Mouse (Mus musculus): Measurements from ENCODE around the gene B3gnt4. TPM values are rescaled to one million over a fixed set of nuclear protein-coding genes. Genes with fewer than 3 reads are reported as not detected.

Gene B3gnt4
- 1.3 and 1.4 TPM in 2 replicates for polyA plus RNA-seq (2016; fragmentation: Nextera tagmentation; extraction: Ambion mirVana)

- H3K27ac ChIP-seq, result no peak within 1 kb of the TSS
- H3K4me1 ChIP-seq (replicated peaks), result peaks cover 22% of the 10 kb centered on the region
- peak within 1 kb of the TSS; percentile 67; the same call in 1 of the 2 replicates for H3K4me3 ChIP-seq
- no peak for DNase-seq (ENCODE audit: low spot score)
- peaks cover 47% of the 10 kb centered on the region for H3K36me3 ChIP-seq
- WGBS, result 90% methylated on average over 5 of the region's 5 CpGs
- H3K9me3 ChIP-seq, result no peaks in the 10 kb centered on the region
- peaks cover 27% of the 10 kb centered on the region for H3K27me3 ChIP-seq (ENCODE audit: insufficient read depth, poor library complexity, severe bottlenecking)
These were observed at the start of gene B3gnt4 for GRCm38 (mm10) chr5:123510160-123510559. Gene B3gnt4 (plus strand): TSS chr5:123510460.

GRCm38 (mm10) chr5:123461420-123461819 lies 48.8 kb upstream of the B3gnt4 start:
- Histone ChIP-seq H3K4me3 (no peak overlapping the region), H3K27ac (no peak overlapping the region), H3K4me1 (replicated peaks) (no peaks in the 10 kb centered on the region), H3K27me3 (ENCODE audit: insufficient read depth, poor library complexity, severe bottlenecking) (no peaks in the 10 kb centered on the region), H3K9me3 (no peaks in the 10 kb centered on the region), H3K36me3 (peaks cover 14% of the 10 kb centered on the region; the same call in 1 of the 2 replicates)
- DNase-seq (ENCODE audit: low spot score), result no peak
- 58% methylated on average over 5 of the region's 5 CpGs for WGBS

- no peak overlapping the region for H3K27ac ChIP-seq
- H3K36me3 ChIP-seq, result no peaks in the 10 kb centered on the region
- no peaks in the 10 kb centered on the region for H3K4me1 ChIP-seq (replicated peaks)
- DNase-seq (ENCODE audit: low spot score), result no peak
- no peak overlapping the region for H3K4me3 ChIP-seq
- H3K27me3 ChIP-seq (ENCODE audit: insufficient read depth, poor library complexity, severe bottlenecking), result no peaks in the 10 kb centered on the region
- H3K9me3 ChIP-seq, result no peaks in the 10 kb centered on the region
- 86% methylated on average over 1 of the region's 1 CpGs for WGBS
These were observed 45.6 kb upstream of the B3gnt4 start for GRCm38 (mm10) chr5:123464638-123465037.

GRCm38 (mm10) chr5:123470784-123471400 lies 39.4 kb upstream of the B3gnt4 start:
- Histone ChIP-seq H3K36me3 (no peaks in the 10 kb centered on the region), H3K27me3 (ENCODE audit: insufficient read depth, poor library complexity, severe bottlenecking) (no peaks in the 10 kb centered on the region), H3K4me1 (replicated peaks) (no peaks in the 10 kb centered on the region; the same call in 1 of the 2 replicates), H3K4me3 (no peak overlapping the region), H3K9me3 (no peaks in the 10 kb centered on the region), H3K27ac (no peak overlapping the region)
- peak; percentile 41 for DNase-seq (ENCODE audit: low spot score)
- WGBS, result 55% methylated on average over 10 of the region's 10 CpGs

- Histone ChIP-seq H3K27ac (no peak overlapping the region), H3K27me3 (ENCODE audit: insufficient read depth, poor library complexity, severe bottlenecking) (no peaks in the 10 kb centered on the region), H3K9me3 (no peaks in the 10 kb centered on the region), H3K4me1 (replicated peaks) (no peaks in the 10 kb centered on the region; the same call in 1 of the 2 replicates), H3K4me3 (no peak overlapping the region), H3K36me3 (no peaks in the 10 kb centered on the region)
- DNase-seq (ENCODE audit: low spot score), result no peak
- 74% methylated on average over 5 of the region's 5 CpGs for WGBS
These were observed 36.4 kb upstream of the B3gnt4 start for GRCm38 (mm10) chr5:123473817-123474216.

GRCm38 (mm10) chr5:123487659-123488395 lies 22.4 kb upstream of the B3gnt4 start:
- no peaks in the 10 kb centered on the region for H3K36me3 ChIP-seq
- H3K9me3 ChIP-seq, result no peaks in the 10 kb centered on the region
- DNase-seq (ENCODE audit: low spot score), result no peak
- H3K4me1 ChIP-seq (replicated peaks), result peaks cover 14% of the 10 kb centered on the region
- peaks cover 7% of the 10 kb centered on the region for H3K27me3 ChIP-seq (ENCODE audit: insufficient read depth, poor library complexity, severe bottlenecking)
- 88% methylated on average over 11 of the region's 11 CpGs for WGBS
- H3K4me3 ChIP-seq, result no peak overlapping the region
- no peak overlapping the region for H3K27ac ChIP-seq

- 8% methylated on average over 25 of the region's 25 CpGs for WGBS
- Histone ChIP-seq H3K27ac (no peak within 1 kb of the TSS), H3K4me3 (peak within 1 kb of the TSS; percentile 47), H3K36me3 (no peaks in the 10 kb centered on the region), H3K27me3 (ENCODE audit: insufficient read depth, poor library complexity, severe bottlenecking) (peaks cover 7% of the 10 kb centered on the region), H3K4me1 (replicated peaks) (peaks cover 14% of the 10 kb centered on the region), H3K9me3 (no peaks in the 10 kb centered on the region)
- DNase-seq (ENCODE audit: low spot score), result peak; percentile 60
These were observed 21.0 kb upstream of the B3gnt4 start, which contains the start of the genes Lrrc43 and Il31 for GRCm38 (mm10) chr5:123489112-123489785. Gene Lrrc43 (plus strand): TSS chr5:123489305. Gene Il31 (minus strand): TSS chr5:123489489.

GRCm38 (mm10) chr5:123489935-123490334 lies 20.3 kb upstream of the B3gnt4 start:
- no peaks in the 10 kb centered on the region for H3K36me3 ChIP-seq
- WGBS, result 50% methylated on average over 9 of the region's 9 CpGs
- DNase-seq (ENCODE audit: low spot score), result no peak
- no peaks in the 10 kb centered on the region for H3K9me3 ChIP-seq
- H3K27me3 ChIP-seq (ENCODE audit: insufficient read depth, poor library complexity, severe bottlenecking), result peaks cover 7% of the 10 kb centered on the region
- no peak overlapping the region for H3K4me3 ChIP-seq
- peaks cover 14% of the 10 kb centered on the region for H3K4me1 ChIP-seq (replicated peaks)
- H3K27ac ChIP-seq, result no peak overlapping the region

GRCm38 (mm10) chr5:123499717-123500116 lies 10.5 kb upstream of the B3gnt4 start:
- WGBS, result 48% methylated on average over 4 of the region's 4 CpGs
- H3K36me3 ChIP-seq, result no peaks in the 10 kb centered on the region
- no peaks in the 10 kb centered on the region for H3K9me3 ChIP-seq
- peaks cover 21% of the 10 kb centered on the region for H3K27me3 ChIP-seq (ENCODE audit: insufficient read depth, poor library complexity, severe bottlenecking)
- no peak overlapping the region for H3K4me3 ChIP-seq
- DNase-seq (ENCODE audit: low spot score), result no peak
- peaks cover 38% of the 10 kb centered on the region for H3K4me1 ChIP-seq (replicated peaks)
- H3K27ac ChIP-seq, result no peak overlapping the region

- no peak overlapping the region for H3K4me3 ChIP-seq
- WGBS, result 82% methylated on average over 4 of the region's 4 CpGs
- no peak overlapping the region for H3K27ac ChIP-seq
- peaks cover 29% of the 10 kb centered on the region for H3K27me3 ChIP-seq (ENCODE audit: insufficient read depth, poor library complexity, severe bottlenecking)
- H3K4me1 ChIP-seq (replicated peaks), result peaks cover 32% of the 10 kb centered on the region
- DNase-seq (ENCODE audit: low spot score), result no peak
- no peaks in the 10 kb centered on the region for H3K9me3 ChIP-seq
- H3K36me3 ChIP-seq, result no peaks in the 10 kb centered on the region
These were observed 8.3 kb upstream of the B3gnt4 start for GRCm38 (mm10) chr5:123501973-123502372.

GRCm38 (mm10) chr5:123507936-123508723 lies 2.1 kb upstream of the B3gnt4 start:
- peak; percentile 93 for DNase-seq (ENCODE audit: low spot score)
- H3K4me1 ChIP-seq (replicated peaks), result peaks cover 30% of the 10 kb centered on the region
- H3K9me3 ChIP-seq, result no peaks in the 10 kb centered on the region
- H3K4me3 ChIP-seq, result peak overlapping the region; percentile 67
- peaks cover 30% of the 10 kb centered on the region for H3K27me3 ChIP-seq (ENCODE audit: insufficient read depth, poor library complexity, severe bottlenecking)
- H3K27ac ChIP-seq, result peak overlapping the region; percentile 85
- peaks cover 29% of the 10 kb centered on the region for H3K36me3 ChIP-seq
- WGBS, result under 1% methylated on average over 59 of the region's 59 CpGs

- 10% methylated on average over 12 of the region's 12 CpGs for WGBS
- Histone ChIP-seq H3K9me3 (no peaks in the 10 kb centered on the region), H3K36me3 (peaks cover 35% of the 10 kb centered on the region), H3K27me3 (ENCODE audit: insufficient read depth, poor library complexity, severe bottlenecking) (peaks cover 30% of the 10 kb centered on the region), H3K4me1 (replicated peaks) (peaks cover 22% of the 10 kb centered on the region), H3K4me3 (peak overlapping the region; percentile 67), H3K27ac (peak overlapping the region; percentile 85)
- DNase-seq (ENCODE audit: low spot score), result no peak
These were observed 1.3 kb upstream of the B3gnt4 start for GRCm38 (mm10) chr5:123508921-123509320.

Data from hindbrain, embryonic 10.5 days (tissue).